Mouse (Mus musculus): ENCODE results near the gene Igf2r.

DNA sequence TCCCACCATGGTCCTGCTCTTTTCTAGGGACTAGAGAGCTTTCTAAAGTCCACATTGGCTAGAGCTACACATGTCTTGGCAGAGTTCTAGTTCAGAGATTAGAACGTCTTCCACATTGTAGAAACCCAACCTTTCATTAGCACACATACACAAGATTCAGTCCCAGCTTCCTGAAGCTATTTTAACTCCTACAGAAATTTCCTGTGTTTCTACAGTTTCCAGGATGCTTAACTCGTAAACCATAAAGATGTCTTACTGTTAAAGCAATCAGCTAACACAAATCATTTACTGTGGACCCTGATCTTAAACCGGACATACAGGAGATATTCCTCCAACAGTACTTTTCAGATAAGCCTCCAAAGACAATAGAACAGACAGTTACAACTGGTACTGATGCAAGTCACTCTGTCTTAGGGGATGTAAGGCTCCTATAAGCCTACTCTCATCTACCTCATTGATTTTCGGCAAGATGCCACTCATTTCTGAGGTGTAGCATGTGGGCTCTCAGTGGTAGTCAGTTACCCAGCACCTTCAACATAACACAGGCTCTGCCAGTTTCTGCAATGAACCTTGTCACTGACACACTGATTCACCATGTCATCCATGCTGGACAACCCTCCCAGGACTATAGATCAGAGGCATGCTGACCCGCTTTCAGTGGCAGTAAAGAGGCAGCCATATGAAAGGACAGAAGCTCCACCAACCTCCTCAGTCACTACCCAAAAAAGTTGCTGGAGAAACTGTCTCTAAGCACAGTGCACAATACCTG, 48.2 kb downstream of the Igf2r start:
- TF ChIP-seq POLR2A (IDR thresholded peaks at IDR 0.05; ENCODE audit: insufficient read depth, low read depth, low read length) = no peak
- no peak for TF ChIP-seq CTCF (IDR thresholded peaks at IDR 0.05; ENCODE audit: insufficient read depth, low read depth, low read length)

All from olfactory bulb, adult 2 months (tissue).